Mouse (Mus musculus): ENCODE measurements around the gene Ntn3. TPM values are rescaled to one million over a fixed set of nuclear protein-coding genes. Genes with fewer than 3 reads are reported as not detected.

The Ntn3 gene
- total RNA-seq (2015; ENCODE audit: low replicate concordance) (not detected in 2 replicates), total RNA-seq (2017; ENCODE audit: low replicate concordance) (not detected in 2 replicates)

DNA sequence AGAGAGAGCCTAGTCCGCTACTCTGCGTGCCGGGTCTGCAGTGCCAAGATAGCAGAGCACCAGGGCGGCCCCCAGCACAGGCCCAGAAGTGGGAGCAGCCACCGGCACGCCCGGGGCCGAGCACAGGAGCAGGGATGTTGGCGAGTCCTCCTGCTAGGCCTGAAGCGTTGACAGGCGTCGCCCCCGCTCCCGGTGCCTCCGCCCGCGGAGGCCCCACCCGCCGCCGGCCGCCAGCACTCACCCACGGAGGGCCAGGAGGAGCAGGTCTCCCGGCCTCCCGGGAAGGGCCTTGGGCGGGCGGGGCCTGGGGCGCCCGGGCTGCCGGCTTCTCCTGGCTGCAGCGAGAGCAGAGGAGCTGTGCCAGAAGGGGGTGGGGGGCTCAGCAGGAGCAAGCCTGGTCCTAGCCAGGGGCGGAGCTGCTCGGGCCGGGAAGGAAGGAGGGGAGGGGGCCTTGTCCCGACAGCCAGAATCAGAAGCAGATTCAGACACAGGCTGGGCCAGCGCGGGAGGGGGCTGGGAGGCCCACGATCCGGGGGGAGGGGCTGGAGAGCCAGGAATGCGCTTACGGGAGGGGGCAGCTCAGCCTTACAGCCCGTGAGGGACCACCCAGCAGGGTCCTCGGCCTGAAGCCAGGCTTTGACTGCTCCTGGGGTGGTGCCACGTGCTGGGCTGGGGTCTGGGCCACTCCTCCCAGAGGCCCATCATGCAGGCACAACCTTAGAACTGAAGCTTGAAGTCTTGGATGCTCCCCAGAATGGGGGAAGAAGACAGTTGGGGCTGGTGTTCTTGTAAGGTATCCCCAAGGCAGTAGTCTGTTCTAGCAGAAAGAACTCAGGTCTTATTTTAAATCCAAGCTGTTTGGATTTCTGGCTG, at the start of gene Ntn3:
Gene Ntn3 (minus strand): TSS at position 489 of the 873 bp plus-strand sequence.
- peak; percentile 67 for ATAC-seq (replicated peaks; ENCODE audit: low FRiP score, poor library complexity, severe bottlenecking)

DNA sequence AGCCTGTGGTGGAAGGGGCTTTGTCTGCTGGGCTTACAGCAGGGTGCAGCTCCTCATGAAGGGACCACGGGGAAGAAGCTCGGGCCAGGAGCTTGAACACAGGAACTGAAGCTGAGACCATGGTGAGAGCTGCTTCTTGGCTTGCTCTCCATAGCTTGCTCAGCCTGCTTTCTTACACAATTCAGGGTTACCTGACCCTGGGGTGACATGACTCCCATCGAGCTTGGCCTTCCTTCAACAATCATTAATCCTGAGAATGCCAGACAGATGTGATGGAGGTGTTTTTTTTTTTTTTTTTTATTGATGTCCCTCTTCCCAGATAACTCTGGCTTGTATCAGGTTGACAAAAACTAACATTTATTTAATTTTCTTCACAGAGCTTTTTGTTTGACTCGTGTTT, 49.6 kb upstream of the Ntn3 start:
- no peak for ATAC-seq (replicated peaks; ENCODE audit: low FRiP score, poor library complexity, severe bottlenecking)

DNA sequence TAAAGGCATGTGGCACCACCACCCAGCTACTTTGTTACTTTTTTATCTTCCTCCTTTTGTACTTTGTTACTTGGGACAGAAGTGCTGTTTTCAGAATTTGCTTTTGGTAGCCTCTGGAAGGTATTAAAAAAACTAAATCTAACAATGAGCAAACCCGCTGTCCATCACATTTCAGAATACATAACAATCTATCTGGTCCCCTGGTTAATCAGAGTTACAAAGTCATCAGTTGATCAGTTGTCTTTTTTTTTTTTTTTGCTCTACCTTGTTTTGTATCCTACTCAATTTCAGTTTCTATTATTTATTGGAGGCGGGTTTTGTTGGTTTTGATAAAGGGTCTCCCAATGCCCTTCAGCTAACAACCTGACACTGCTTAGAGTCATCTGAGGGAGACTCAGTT, 43.0 kb upstream of the Ntn3 start:
- no peak for ATAC-seq (replicated peaks; ENCODE audit: low FRiP score, poor library complexity, severe bottlenecking)

DNA sequence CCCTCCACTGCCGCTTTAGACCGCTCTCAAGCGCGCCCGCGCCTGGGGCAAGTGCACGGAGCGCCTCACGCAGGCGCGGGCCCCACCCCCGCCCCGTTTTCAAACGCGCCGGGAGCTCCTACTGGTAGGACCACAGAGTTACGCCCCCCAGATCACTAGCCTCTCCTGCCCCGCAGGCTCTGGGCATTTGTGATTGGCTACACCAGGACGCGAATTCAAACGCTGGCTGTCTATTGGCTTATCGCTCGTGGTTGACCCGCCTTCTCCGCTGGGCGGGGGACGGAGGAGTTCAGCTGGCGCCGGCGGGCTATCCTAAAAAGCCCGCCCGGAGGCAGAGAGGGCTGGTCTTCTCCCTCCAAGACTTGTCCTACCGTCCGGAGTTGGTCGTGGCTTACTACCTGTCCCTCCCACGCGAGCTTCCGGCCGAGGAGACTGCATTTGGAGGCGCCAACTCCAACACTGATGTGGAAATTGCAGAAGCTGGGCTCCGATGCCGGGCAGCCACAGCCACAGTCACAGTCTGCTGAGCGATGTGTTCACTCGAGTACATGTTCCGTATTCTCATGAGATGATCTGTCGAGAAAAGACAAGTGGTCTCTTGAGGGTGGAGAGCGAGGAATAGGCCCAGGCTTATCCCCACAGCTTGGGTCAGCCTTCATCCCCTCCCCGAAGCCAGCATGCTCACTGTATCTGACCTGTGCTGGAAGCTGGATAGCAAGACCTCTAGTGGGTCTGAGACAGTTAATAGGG, 42.2 kb upstream of the Ntn3 start, which contains the start of gene Ccnf:
Gene Ccnf (minus strand): TSS at position 165 of the 750 bp plus-strand sequence.
- ATAC-seq (replicated peaks; ENCODE audit: low FRiP score, poor library complexity, severe bottlenecking), result peak; percentile 97

DNA sequence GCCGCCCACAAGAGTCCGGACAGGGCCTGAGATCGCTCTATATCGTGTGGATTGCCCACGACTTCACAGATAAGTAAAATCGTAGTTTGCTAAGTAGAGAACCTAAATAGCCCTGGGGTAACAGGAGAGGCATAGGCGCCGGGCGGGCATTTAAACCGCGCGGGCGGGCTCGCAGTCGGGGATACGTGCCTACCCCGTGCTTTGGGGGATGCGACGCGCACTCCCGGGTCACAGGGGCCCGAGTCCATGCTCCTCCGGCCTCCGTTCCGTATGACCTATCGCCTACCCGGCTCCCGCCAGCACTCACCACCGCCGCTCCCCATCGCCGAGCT, 41.6 kb upstream of the Ntn3 start:
- peak; percentile 34 for ATAC-seq (replicated peaks; ENCODE audit: low FRiP score, poor library complexity, severe bottlenecking)

DNA sequence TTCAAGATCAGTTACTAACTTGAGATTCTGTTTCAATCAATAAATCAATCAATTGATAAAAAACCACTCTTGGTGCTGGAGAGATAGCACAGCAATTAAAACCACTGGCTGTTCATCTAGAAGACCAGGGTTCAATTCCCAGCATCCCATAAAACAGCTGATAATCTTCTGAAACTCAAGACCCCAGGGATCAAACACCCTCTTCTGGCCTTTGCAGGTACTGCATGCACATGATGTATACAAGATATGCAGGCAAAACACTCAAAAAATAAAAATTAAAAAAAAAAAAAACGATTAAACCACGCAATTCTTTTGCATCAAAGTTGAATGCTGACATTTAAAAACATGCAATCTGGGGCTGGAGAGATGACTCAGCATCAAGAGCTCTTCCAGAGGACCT, 39.3 kb upstream of the Ntn3 start:
- no peak for ATAC-seq (replicated peaks; ENCODE audit: low FRiP score, poor library complexity, severe bottlenecking)

DNA sequence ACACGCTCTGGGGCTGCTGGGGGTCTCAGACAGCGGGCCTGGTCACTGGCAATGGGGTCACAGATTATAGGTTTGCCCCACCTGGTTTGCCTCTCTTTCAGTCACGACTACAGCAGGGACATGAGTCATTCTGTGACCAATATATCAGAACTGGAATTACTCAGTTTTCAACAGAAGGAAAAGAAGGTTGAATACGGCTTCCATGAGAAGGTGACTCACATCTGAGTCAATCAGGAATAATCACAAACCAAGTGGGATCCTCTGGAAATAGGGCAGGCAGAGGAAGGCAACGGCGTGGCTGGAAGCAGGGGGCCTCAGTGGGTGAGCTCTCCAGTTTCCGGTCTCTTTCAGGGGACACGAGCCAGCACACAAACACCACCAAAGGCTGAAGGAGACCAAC, 34.7 kb upstream of the Ntn3 start:
- no peak for ATAC-seq (replicated peaks; ENCODE audit: low FRiP score, poor library complexity, severe bottlenecking)

DNA sequence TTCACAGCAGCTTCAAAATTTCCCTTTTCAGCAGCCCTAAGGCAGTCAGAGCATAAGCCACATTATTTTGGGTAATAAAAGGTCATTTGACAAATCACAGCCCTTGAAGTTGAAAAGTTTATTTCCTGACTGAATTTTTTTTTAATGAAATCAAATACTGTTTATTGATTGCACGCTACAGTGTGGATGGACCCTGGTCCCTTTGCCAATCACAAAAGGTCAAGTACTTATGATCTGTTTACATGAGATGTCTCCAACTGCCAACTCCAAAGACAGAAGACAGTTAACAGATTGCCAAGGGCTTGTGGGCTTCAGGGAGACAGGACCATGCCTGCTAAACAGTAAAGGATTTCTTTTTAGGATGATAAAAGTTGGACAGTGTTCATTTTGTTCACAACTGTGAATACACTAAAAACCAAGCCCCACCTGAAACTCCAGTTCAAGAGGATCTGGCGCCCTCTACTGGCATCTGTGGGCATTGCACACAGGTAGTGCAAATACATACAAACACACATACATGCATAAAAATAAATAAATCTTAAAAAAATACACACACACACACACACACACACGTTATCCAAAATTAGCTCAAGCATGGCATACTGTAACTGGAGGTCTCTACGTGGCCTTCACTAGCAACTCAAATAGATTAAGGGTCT, 34.1 kb upstream of the Ntn3 start:
- 0 out of 2 replicates have a peak, but pooled peaks have one; percentile 37 for ATAC-seq (replicated peaks; ENCODE audit: low FRiP score, poor library complexity, severe bottlenecking)

DNA sequence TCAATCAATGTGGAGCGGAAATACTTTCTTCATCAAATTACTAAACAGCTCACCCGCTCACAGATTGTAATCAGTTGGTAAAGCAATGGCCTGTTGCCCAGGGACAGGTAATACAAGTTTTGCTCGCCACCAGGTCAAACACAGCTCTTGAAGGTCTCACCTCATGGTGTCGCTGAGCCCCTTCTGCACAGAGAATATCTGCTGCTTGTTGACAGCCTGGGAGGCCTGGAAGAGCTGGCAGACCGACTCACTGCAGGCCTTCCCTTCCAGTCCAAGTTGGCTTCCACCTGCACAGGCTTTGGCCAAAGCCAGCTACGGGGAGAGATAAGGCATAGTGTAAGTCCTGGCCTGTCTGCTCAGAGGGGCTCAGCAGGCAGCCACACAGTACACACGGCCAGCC, 27.6 kb upstream of the Ntn3 start:
- no peak for ATAC-seq (replicated peaks; ENCODE audit: low FRiP score, poor library complexity, severe bottlenecking)

DNA sequence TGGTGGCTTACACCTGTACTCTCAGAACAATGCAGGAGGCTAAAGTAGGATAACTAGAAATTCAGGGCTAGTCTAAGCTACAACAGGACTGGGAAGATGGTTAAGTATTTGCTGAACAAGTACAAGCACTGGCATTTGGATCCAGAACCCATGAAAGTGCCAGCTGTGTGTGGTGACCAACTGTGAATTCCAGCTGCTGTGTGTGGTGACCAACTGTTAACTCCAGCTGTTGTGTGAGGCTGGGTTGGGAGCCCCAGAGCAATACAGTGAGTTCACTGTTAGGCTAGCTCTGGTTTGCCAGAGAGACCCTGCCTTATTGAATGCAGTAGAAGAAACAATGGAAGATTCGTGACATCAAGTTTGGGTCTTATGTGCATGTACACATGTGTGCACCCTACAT, 27.1 kb upstream of the Ntn3 start:
- ATAC-seq (replicated peaks; ENCODE audit: low FRiP score, poor library complexity, severe bottlenecking), result no peak

DNA sequence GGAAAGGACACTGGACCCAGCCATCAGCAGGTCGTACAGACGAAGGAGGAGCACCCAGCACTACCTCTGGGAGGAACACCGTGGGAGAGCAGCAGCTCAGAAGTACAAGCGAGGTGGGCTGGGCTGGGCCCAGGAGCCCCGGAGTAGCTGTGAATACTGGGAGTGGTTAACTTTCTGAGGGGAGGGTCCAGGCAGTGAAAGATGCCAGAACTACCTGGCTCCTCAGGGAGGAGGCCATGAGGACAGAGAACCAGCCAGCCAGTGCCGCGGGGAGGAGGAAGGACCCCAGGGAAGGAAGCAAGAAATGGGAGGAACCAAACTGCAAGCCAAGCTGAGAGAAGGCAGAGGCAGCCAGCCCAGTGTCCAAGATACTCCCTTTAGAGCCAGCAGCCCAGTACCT, 18.6 kb upstream of the Ntn3 start:
- no peak for ATAC-seq (replicated peaks; ENCODE audit: low FRiP score, poor library complexity, severe bottlenecking)

DNA sequence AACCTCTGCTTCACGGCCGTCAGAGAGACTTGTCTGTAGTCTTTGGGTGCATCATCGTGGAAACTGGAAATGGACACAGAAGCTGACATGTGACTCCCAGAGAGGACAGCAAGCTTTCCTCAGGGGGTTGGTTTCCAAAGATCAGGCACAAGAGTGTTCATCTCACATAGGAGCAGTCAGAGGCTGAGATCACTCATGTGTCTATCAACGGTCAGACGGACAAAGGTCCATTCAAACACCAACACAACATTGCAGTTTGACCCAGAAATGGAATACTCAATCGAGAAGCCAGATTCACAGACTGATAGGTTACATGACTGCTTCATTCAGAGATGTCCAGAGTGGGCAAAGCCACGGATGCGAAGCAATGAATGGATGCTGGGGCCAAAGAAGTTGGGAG, 17.4 kb upstream of the Ntn3 start:
- no peak for ATAC-seq (replicated peaks; ENCODE audit: low FRiP score, poor library complexity, severe bottlenecking)

DNA sequence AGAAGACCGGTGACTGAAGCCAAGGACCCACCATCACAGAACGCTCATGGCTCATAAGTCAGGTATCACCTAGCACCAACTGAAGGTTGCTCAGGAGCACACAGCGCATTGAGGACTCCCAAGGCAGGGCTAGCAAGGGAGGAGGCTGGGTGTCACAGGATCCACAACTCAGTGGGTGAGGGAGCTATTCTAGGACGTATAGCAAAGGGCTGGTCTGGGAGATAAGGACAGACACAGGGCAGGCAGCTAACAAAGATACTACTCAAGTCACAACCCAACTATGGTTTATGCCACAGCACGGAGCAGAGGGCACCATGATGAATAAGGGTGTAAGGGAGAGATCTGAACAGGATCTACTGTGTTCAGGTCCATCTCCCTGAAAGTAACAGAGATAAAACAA, 16.5 kb upstream of the Ntn3 start:
- ATAC-seq (replicated peaks; ENCODE audit: low FRiP score, poor library complexity, severe bottlenecking), result peak; percentile 69

DNA sequence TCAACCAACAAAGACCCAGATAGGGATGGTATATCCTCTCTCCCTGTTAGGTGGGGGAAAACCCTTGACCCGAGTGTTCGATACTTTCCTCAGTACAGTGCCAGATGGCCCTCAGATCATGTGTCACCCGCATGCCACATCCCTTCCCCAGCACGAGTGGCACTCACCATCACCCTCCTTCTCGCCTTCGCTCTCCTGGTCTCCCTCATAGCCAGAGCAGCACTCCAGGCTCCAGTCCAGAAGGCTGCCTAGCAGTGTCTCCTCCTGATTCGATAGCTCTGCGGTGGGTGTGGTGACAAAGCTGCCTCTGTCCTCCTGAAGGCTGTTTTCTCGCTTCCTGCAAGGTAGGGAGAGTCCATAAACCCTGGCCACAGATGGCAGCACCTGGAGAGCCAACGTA, 15.4 kb upstream of the Ntn3 start:
- ATAC-seq (replicated peaks; ENCODE audit: low FRiP score, poor library complexity, severe bottlenecking), result no peak

DNA sequence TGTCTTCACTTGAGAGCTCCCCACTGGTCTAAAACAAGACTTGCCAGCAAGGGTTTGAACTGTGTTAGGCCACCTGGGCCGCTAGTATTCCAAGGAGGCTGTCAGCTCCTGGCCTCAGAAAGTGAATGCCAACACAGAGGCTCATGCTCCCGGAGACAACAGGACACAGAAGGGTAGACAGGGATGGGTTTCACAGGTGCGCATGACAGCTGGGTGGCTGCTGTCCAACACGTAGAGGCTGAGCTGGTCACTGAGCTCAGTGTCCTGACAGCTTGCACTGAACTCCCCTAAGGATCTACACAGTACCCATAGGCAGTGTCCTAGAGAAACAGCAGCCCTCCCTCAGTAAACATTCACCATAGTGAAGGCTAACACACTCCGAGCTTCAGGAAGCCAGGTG, 14.2 kb upstream of the Ntn3 start:
- ATAC-seq (replicated peaks; ENCODE audit: low FRiP score, poor library complexity, severe bottlenecking), result no peak

DNA sequence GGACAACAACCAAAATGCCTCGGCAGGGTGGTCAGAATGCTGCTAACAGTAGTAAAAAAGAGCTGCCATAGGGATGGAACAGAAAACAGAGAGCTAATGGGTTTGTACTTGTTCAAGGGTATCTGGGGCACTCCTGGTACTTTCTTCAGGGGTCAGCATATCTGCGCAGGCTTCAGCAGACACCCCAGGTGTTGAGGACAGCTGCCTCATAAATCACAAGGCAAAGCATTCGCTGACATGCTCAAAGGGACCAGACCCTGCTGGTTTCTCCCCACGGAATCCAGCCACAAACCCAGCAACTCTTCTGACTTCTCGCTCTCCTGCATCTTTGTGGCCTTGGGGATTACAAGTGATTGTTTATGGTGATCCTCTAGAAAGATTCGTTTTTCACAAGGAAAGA, 13.3 kb upstream of the Ntn3 start:
- no peak for ATAC-seq (replicated peaks; ENCODE audit: low FRiP score, poor library complexity, severe bottlenecking)

DNA sequence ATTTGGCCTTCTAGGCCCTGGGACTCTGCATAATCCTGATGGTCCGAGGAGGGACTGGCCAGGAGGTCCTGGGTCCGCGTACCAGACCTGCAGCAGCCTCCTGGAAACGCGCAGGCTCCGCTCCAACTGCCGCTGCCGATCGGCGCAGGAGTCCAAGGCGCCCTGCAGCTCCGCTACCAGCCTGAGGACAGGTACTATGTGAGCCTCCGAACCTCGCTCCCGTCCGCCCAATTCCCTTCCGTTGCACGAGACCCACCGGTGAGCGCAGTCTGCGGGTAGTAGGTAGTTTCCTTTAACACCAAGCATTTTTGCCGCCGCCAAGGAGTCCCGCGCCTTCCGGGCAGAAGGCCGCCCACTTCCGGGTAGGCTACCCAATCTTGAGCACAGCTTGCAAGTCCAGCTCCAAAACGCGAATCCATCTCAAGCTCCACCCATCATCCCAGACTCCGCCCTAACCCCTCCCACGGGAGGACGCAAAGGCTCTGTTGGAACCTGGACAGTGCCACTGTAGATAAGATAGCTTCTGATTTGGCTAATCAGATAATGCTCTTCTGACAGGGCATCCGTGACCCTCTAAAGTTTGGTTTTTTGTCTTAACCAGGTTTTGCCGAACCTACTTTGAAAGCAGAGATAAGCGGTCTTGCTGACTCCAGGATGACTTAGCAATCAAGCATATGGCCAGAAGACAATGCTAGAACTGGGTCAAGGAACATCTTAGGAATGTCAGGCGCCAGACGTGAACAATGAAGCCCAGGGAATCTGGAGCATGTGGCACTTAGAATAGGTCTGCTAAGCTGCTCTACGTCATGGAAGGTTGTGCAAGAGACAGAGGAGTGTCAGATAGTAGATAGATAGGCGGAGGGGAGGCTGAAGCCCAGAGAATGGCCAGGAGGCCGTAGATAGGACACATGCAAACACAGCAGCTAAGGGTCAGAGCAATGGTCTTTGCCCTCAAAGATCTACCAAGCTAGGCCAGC, 11.4 kb upstream of the Ntn3 start, which contains the start of gene Tedc2:
Gene Tedc2 (minus strand): TSS at position 417 of the 977 bp plus-strand sequence.
- peak; percentile 90 for ATAC-seq (replicated peaks; ENCODE audit: low FRiP score, poor library complexity, severe bottlenecking)

DNA sequence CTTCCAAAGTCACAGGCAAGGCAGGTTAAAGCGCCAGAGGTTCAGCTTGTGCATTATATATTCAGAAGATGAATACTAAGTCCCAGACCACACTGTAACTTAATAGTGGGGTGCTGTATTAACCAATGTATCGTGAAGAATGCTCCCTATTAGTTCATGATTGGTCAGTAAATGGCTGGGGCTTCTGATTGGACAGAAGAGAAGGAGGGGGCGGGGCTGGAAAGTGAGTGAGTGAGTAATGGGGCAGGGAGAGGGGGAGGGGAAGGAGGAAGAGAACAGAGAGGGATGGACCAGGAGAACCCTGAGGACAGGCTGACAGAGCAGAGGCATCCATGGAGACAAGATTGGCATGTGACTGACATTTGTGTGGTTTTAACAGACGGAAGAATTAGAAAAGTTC, 7.5 kb upstream of the Ntn3 start:
- no peak for ATAC-seq (replicated peaks; ENCODE audit: low FRiP score, poor library complexity, severe bottlenecking)

DNA sequence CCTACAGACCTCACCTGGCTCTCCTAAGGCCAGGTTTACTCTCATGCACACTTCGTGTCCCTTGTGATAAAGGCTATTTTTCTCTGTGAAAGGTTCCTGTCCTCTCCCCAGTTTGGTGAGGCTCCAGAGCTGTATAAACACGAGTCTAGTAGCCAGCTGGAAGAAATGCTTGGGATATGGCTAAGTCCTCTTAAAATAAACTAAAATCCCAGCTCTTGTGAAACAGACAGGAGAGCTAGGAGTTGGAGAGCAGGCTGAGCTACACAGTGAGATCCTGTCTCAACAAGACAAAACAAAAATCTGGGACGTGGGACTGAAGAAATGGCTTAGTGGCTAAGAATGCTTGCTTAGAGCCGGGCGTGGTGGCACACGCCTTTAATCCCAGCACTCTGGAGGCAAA, 3.9 kb upstream of the Ntn3 start:
- no peak for ATAC-seq (replicated peaks; ENCODE audit: low FRiP score, poor library complexity, severe bottlenecking)
